Mouse (Mus musculus): ENCODE data around the gene Zcwpw1. TPM values are rescaled to one million over a fixed set of nuclear protein-coding genes. Genes with fewer than 3 reads are reported as not detected.
A peak's percentile ranks its signal among the peaks of the same experiment; 100 is the strongest.

The Zcwpw1 gene
- polyA plus RNA-seq, 1 experiment: 0.39 TPM

- peak within 1 kb of the TSS; percentile 72 for H3K4me3 ChIP-seq (ENCODE audit: low read depth, low read length)
- under 1% methylated on average over 31 of the region's 31 CpGs for WGBS
- H3K4me1 ChIP-seq (ENCODE audit: control insufficient read depth, insufficient read depth, insufficient read length, low read length): peaks cover 16% of the 10 kb centered on the region
Observed at GRCm38 (mm10) chr5:137778635-137779034, 9.0 kb upstream of the Zcwpw1 start, which contains the start of gene Ppp1r35. Gene Ppp1r35 (plus strand): TSS chr5:137778849.

GRCm38 (mm10) chr5:137779053-137779933 is 8.3 kb upstream of the Zcwpw1 start:
- Histone ChIP-seq H3K4me3 (ENCODE audit: low read depth, low read length) (peak overlapping the region; percentile 72), H3K27ac (ENCODE audit: insufficient read depth, low read depth, low read length) (peak overlapping the region; percentile 38), H3K4me1 (ENCODE audit: control insufficient read depth, insufficient read depth, insufficient read length, low read length) (peaks cover 22% of the 10 kb centered on the region), H3K27me3 (ENCODE audit: control insufficient read depth, insufficient read depth, low read length) (no peaks in the 10 kb centered on the region), H3K36me3 (ENCODE audit: control insufficient read depth, insufficient read depth, low read length) (peaks cover 31% of the 10 kb centered on the region)
- WGBS: under 1% methylated on average over 82 of the region's 83 CpGs
- TF ChIP-seq CTCF (IDR thresholded peaks at IDR 0.05; ENCODE audit: extremely low read depth, insufficient read length, insufficient replicate concordance, low read depth, low read length) (no peak), POLR2A (IDR thresholded peaks at IDR 0.05; ENCODE audit: low read depth, low read length) (no peak)

More at GRCm38 (mm10) chr5:137778635-137779034, 9.0 kb upstream of the Zcwpw1 start, which contains the start of gene Ppp1r35:
- no peaks in the 10 kb centered on the region for H3K27me3 ChIP-seq (ENCODE audit: control insufficient read depth, insufficient read depth, low read length)
- H3K36me3 ChIP-seq (ENCODE audit: control insufficient read depth, insufficient read depth, low read length): peaks cover 25% of the 10 kb centered on the region
- peak within 1 kb of the TSS; percentile 69 for H3K27ac ChIP-seq (ENCODE audit: insufficient read depth, low read depth, low read length)
- TF ChIP-seq POLR2A (IDR thresholded peaks at IDR 0.05; ENCODE audit: low read depth, low read length): no peak; the same call in 1 of the 2 replicates
- TF ChIP-seq CTCF (IDR thresholded peaks at IDR 0.05; ENCODE audit: extremely low read depth, insufficient read length, insufficient replicate concordance, low read depth, low read length): no peak

GRCm38 (mm10) chr5:137781661-137782060 is 5.9 kb upstream of the Zcwpw1 start:
- no peak for TF ChIP-seq POLR2A (IDR thresholded peaks at IDR 0.05; ENCODE audit: low read depth, low read length)
- TF ChIP-seq CTCF (IDR thresholded peaks at IDR 0.05; ENCODE audit: extremely low read depth, insufficient read length, insufficient replicate concordance, low read depth, low read length): no peak
- Histone ChIP-seq H3K4me1 (ENCODE audit: control insufficient read depth, insufficient read depth, insufficient read length, low read length) (peaks cover 32% of the 10 kb centered on the region), H3K27me3 (ENCODE audit: control insufficient read depth, insufficient read depth, low read length) (no peaks in the 10 kb centered on the region), H3K36me3 (ENCODE audit: control insufficient read depth, insufficient read depth, low read length) (peaks cover 31% of the 10 kb centered on the region), H3K4me3 (ENCODE audit: low read depth, low read length) (no peak overlapping the region), H3K27ac (ENCODE audit: insufficient read depth, low read depth, low read length) (no peak overlapping the region)
- 80% methylated on average over 7 of the region's 7 CpGs for WGBS

GRCm38 (mm10) chr5:137782776-137783522 is 4.6 kb upstream of the Zcwpw1 start:
- peaks cover 31% of the 10 kb centered on the region for H3K36me3 ChIP-seq (ENCODE audit: control insufficient read depth, insufficient read depth, low read length)
- H3K4me1 ChIP-seq (ENCODE audit: control insufficient read depth, insufficient read depth, insufficient read length, low read length): peaks cover 26% of the 10 kb centered on the region
- no peak overlapping the region for H3K4me3 ChIP-seq (ENCODE audit: low read depth, low read length)
- H3K27ac ChIP-seq (ENCODE audit: insufficient read depth, low read depth, low read length): no peak overlapping the region
- no peaks in the 10 kb centered on the region for H3K27me3 ChIP-seq (ENCODE audit: control insufficient read depth, insufficient read depth, low read length)
- 81% methylated on average over 13 of the region's 13 CpGs for WGBS
- TF ChIP-seq POLR2A (IDR thresholded peaks at IDR 0.05; ENCODE audit: low read depth, low read length) (no peak), CTCF (IDR thresholded peaks at IDR 0.05; ENCODE audit: extremely low read depth, insufficient read length, insufficient replicate concordance, low read depth, low read length) (no peak)

- H3K4me3 ChIP-seq (ENCODE audit: low read depth, low read length): peak overlapping the region; percentile 93
- no peaks in the 10 kb centered on the region for H3K27me3 ChIP-seq (ENCODE audit: control insufficient read depth, insufficient read depth, low read length)
- H3K36me3 ChIP-seq (ENCODE audit: control insufficient read depth, insufficient read depth, low read length): peaks cover 31% of the 10 kb centered on the region
- H3K27ac ChIP-seq (ENCODE audit: insufficient read depth, low read depth, low read length): no peak overlapping the region
- H3K4me1 ChIP-seq (ENCODE audit: control insufficient read depth, insufficient read depth, insufficient read length, low read length): peaks cover 24% of the 10 kb centered on the region
- TF ChIP-seq CTCF (IDR thresholded peaks at IDR 0.05; ENCODE audit: extremely low read depth, insufficient read length, insufficient replicate concordance, low read depth, low read length) (no peak; the same call in 1 of the 2 replicates), POLR2A (IDR thresholded peaks at IDR 0.05; ENCODE audit: low read depth, low read length) (no peak)
- 29% methylated on average over 9 of the region's 9 CpGs for WGBS
Observed at GRCm38 (mm10) chr5:137783901-137784540, 3.6 kb upstream of the Zcwpw1 start.

GRCm38 (mm10) chr5:137784546-137784945 is 3.1 kb upstream of the Zcwpw1 start:
- peak overlapping the region; percentile 93 for H3K4me3 ChIP-seq (ENCODE audit: low read depth, low read length)
- H3K4me1 ChIP-seq (ENCODE audit: control insufficient read depth, insufficient read depth, insufficient read length, low read length): peaks cover 21% of the 10 kb centered on the region
- no peak overlapping the region for H3K27ac ChIP-seq (ENCODE audit: insufficient read depth, low read depth, low read length)
- H3K36me3 ChIP-seq (ENCODE audit: control insufficient read depth, insufficient read depth, low read length): peaks cover 31% of the 10 kb centered on the region
- TF ChIP-seq POLR2A (IDR thresholded peaks at IDR 0.05; ENCODE audit: low read depth, low read length) (no peak), CTCF (IDR thresholded peaks at IDR 0.05; ENCODE audit: extremely low read depth, insufficient read length, insufficient replicate concordance, low read depth, low read length) (no peak)
- H3K27me3 ChIP-seq (ENCODE audit: control insufficient read depth, insufficient read depth, low read length): no peaks in the 10 kb centered on the region
- WGBS: 29% methylated on average over 14 of the region's 14 CpGs
